Mouse (Mus musculus) heart, postnatal 25 days (tissue): ENCODE results near the gene Ubl4a. TPM values are rescaled to one million over a fixed set of nuclear protein-coding genes. Genes with fewer than 3 reads are reported as not detected.

ENCODE experiments used
- microRNA-seq: library from miRNA; unstranded; fragments of <30 nt; microRNA quantifications from one replicate; pipeline ENCODE4 v1.2.0, GENCODE M21; 2022
- total RNA-seq, 2 experiments: library from RNA; stranded (reverse); gene quantifications; 2 replicates each; pipeline ENCODE4 v1.2.3; 2021

Gene Ubl4a
- total RNA-seq, 2 experiments from 2014 or later, result 65.9 to 69.6 TPM

Small RNAs within 50 kb of the gene (microRNA-seq; reads per million reads assigned to microRNA genes)
- not detected for gene Mir7092

Other genes starting within 250 kb of the Ubl4a start
- gene Opn1mw, start 245.8 kb downstream of the Ubl4a start, total RNA-seq, result not detected
- gene Mecp2, start 237.9 kb downstream of the Ubl4a start, total RNA-seq, result 10 to 100 TPM; 27.2 to 30.1 TPM
- not detected for gene Tex28, start 205.4 kb downstream of the Ubl4a start, total RNA-seq
- not detected for gene Tktl1, start 196.0 kb downstream of the Ubl4a start, total RNA-seq
- gene Flna, start 123.4 kb downstream of the Ubl4a start, total RNA-seq, result 100 to 1,000 TPM in 1 of 2 experiments, 10 to 100 TPM in 1; 91.7 to 120 TPM
- gene Emd, start 118.5 kb downstream of the Ubl4a start, total RNA-seq, result 10 to 100 TPM; 30.5 to 33.6 TPM
- gene Rpl10, start 102.4 kb downstream of the Ubl4a start, total RNA-seq, result 100 to 1,000 TPM; 217 to 221 TPM
- 10 to 100 TPM; 42.1 to 45.2 TPM for gene Taz, start 91.3 kb downstream of the Ubl4a start, total RNA-seq
- 10 to 100 TPM; 13.2 to 17.5 TPM for gene Dnase1l1, start 90.9 kb downstream of the Ubl4a start, total RNA-seq
- gene Atp6ap1, start 76.1 kb downstream of the Ubl4a start, total RNA-seq, result 100 to 1,000 TPM; 128 to 139 TPM
- gene Gdi1, start 68.2 kb downstream of the Ubl4a start, total RNA-seq, result 10 to 100 TPM; 71.4 to 80.9 TPM
- 10 to 100 TPM; 23.8 to 25.7 TPM for gene Fam50a, start 60.2 kb downstream of the Ubl4a start, total RNA-seq
- gene Plxna3, start 44.2 kb downstream of the Ubl4a start, total RNA-seq, result 1 to 10 TPM in 1 of 2 experiments, under 1 TPM in 1; 0.81 to 1.1 TPM
- gene Lage3, start 19.6 kb downstream of the Ubl4a start, total RNA-seq, result 10 to 100 TPM; 30.6 to 36.7 TPM
- 1 to 10 TPM; 4.3 to 5.4 TPM for gene Slc10a3, start 131 bp upstream of the Ubl4a start, total RNA-seq
- 10 to 100 TPM; 15.4 to 19.3 TPM for gene Fam3a, start 20.1 kb upstream of the Ubl4a start, total RNA-seq
- gene Ikbkg, start 20.1 kb upstream of the Ubl4a start, total RNA-seq, result 10 to 100 TPM; 48.3 to 48.5 TPM
- gene G6pdx, start 56.0 kb upstream of the Ubl4a start, total RNA-seq, result 1 to 10 TPM; 5.8 to 6.5 TPM
- gene Gm6880, start 108.2 kb upstream of the Ubl4a start, total RNA-seq, result not detected
- not detected for gene Olfr1326-ps1, start 201.7 kb upstream of the Ubl4a start, total RNA-seq
- not detected for gene Olfr1325, start 219.5 kb upstream of the Ubl4a start, total RNA-seq